ENCODE assay signal across 8 mouse cellular contexts in genomic region chr10:88200951-88201638, GRCm38 (mm10). TPM values are rescaled to one million over a fixed set of nuclear protein-coding genes. Genes with fewer than 3 reads are reported as not detected.
A peak's percentile ranks its signal among the peaks of the same experiment; 100 is the strongest.
DNase-seq lines count a peak whose midpoint lies in the region; ATAC-seq lines count a peak whose summit lies in the region.

Washc3 (plus strand) TSS chr10:88201093.

- peak within 1 kb of the TSS; percentile 93 for H3K9ac ChIP-seq in hindbrain, embryonic 16.5 days (ENCODE audit: low read depth, low read length)

- ATAC-seq in hindbrain, embryonic 16.5 days: peak; percentile 100

- no peaks in the 10 kb centered on the region for H3K27me3 ChIP-seq in hindbrain, embryonic 16.5 days (replicated peaks; ENCODE audit: control insufficient read depth, insufficient read depth, low read length)

- peak; percentile 76 for DNase-seq in WW6 (ENCODE audit: low read depth, low spot score)
- DNase-seq in cerebellum, postnatal 4 days (ENCODE audit: low spot score in 2 of 2): peak; percentile 87 to 90
- peak; percentile 90 for DNase-seq in gastrocnemius, adult 18-20 months (ENCODE audit: low spot score)
- DNase-seq in left cerebral cortex, adult 18-20 months (ENCODE audit: low spot score in 2 of 2): peak; percentile 95 to 96
- peak; percentile 95 for DNase-seq in right cerebral cortex, adult 18-20 months
- DNase-seq in urinary bladder, postnatal 10 days (ENCODE audit: low spot score): peak; percentile 69

- under 1% methylated on average over 23 of the region's 23 CpGs for WGBS in hindbrain, embryonic 16.5 days
- 3% methylated on average over 21 of the region's 23 CpGs for WGBS in macrophage (ENCODE audit: missing documents)

- H3K79me2 ChIP-seq in macrophage (ENCODE audit: inconsistent target): peaks cover 8% of the 10 kb centered on the region; the same call in 1 of the 2 replicates

- H3K36me3 ChIP-seq in hindbrain, embryonic 16.5 days (ENCODE audit: control insufficient read depth, insufficient read depth, low read length): no peaks in the 10 kb centered on the region
- H3K36me3 ChIP-seq in macrophage (ENCODE audit: inconsistent target): peaks cover 12% of the 10 kb centered on the region

- peaks cover 4% of the 10 kb centered on the region for H3K4me1 ChIP-seq in hindbrain, embryonic 16.5 days (ENCODE audit: control insufficient read depth, insufficient read depth, low read depth, low read length)

- peak within 1 kb of the TSS; percentile 87 for H3K27ac ChIP-seq in hindbrain, embryonic 16.5 days (ENCODE audit: low read depth, low read length)
- peak within 1 kb of the TSS; percentile 77 for H3K27ac ChIP-seq in macrophage

- H3K9me3 ChIP-seq in hindbrain, embryonic 16.5 days (ENCODE audit: control insufficient read depth, low read length): no peaks in the 10 kb centered on the region

- H3K4me3 ChIP-seq in hindbrain, embryonic 16.5 days (ENCODE audit: low read length): peak within 1 kb of the TSS; percentile 75
- peak within 1 kb of the TSS; percentile 93 for H3K4me3 ChIP-seq in macrophage (ENCODE audit: inconsistent target)

- peak within 1 kb of the TSS; percentile 75 for H3K4me2 ChIP-seq in hindbrain, embryonic 16.5 days (ENCODE audit: low read length)

RNA-seq across cellular contexts. Expression of gene Washc3, which starts in this region (rescaled TPM):
- 10 to 100 TPM; 28.8 to 29.5 TPM for total RNA-seq in gastrocnemius, adult 18-20 months (2021)
- polyA plus RNA-seq in hindbrain, embryonic 16.5 days (2015; fragmentation: Nextera tagmentation; extraction: Ambion mirVana): 38.7 and 43.7 TPM in 2 replicates
- 10 to 100 TPM; 20.9 to 23.8 TPM for total RNA-seq in left cerebral cortex, adult 18-20 months (2021)
- 10 to 100 TPM; 16.7 to 57.8 (median 38.6) TPM for total RNA-seq in macrophage (2018; cell fraction: chromatin; rRNA removed)
- total RNA-seq in macrophage (2018; cell fraction: cytosol; rRNA removed): 10 to 100 TPM; 48.1 to 85.4 (median 61.6) TPM
- total RNA-seq in macrophage (2018; cell fraction: nucleus; rRNA removed): 10 to 100 TPM; 22.0 to 49.8 (median 34.5) TPM
- polyA plus RNA-seq in macrophage (2018): 57.2 to 82.7 TPM (median 66.7 TPM) in 3 replicates

Comparison
In these comparisons a context has a peak if more than half of its experiments do, and no peak if none do; other contexts are left out.
1. Peak in every context shown above with its lines: DNase-seq, ATAC-seq, H3K4me3 ChIP-seq and H3K27ac ChIP-seq.